Mouse (Mus musculus) CH12.LX (cell line): Measurements from ENCODE around the gene Lypd6b. TPM values are rescaled to one million over a fixed set of nuclear protein-coding genes. Genes with fewer than 3 reads are reported as not detected.

Source experiments
- DNase-seq: peaks from one replicate; pipeline ENCODE4 v3.0.0-alpha.2; 2013; ENCODE audit errors: extremely low read depth
- H3K27ac ChIP-seq: 2 replicates; pipeline ENCODE4 v1.5.1; 2012; ENCODE audit warnings: low read depth, mild to moderate bottlenecking, control low read depth, moderate library complexity; ENCODE audit not compliant: insufficient read depth
- H3K27me3 ChIP-seq: replicated peaks from 2 replicates; pipeline ENCODE3; 2012; ENCODE audit warnings: inconsistent platforms
- H3K36me3 ChIP-seq, 2 experiments: replicated peaks in 1 of 2; 2 replicates each; pipeline versions ENCODE3 to v1.6.1; 2012; ENCODE audit warnings: inconsistent platforms in 1 of 2, low read length in 1 of 2, mild to moderate bottlenecking in 1 of 2, mixed read lengths in 1 of 2, moderate library complexity in 1 of 2; ENCODE audit not compliant: control insufficient read depth in 1 of 2, insufficient read depth in 1 of 2
- H3K4me1 ChIP-seq, 2 experiments: 2 replicates each; pipeline ENCODE4 v1.6.1; 2012; ENCODE audit warnings: inconsistent platforms in 1 of 2, moderate library complexity in 1 of 2; ENCODE audit not compliant: insufficient read depth in 2 of 2, control insufficient read depth in 1 of 2
- H3K4me2 ChIP-seq: 2 replicates; pipeline ENCODE4 v1.6.1; 2012; ENCODE audit warnings: low read depth, mild to moderate bottlenecking, control low read depth; ENCODE audit not compliant: poor library complexity, insufficient read depth, severe bottlenecking
- H3K4me3 ChIP-seq, 3 experiments: fragments of 150-350 bp in 1 of 3; sonication (generic) in 1 of 3; replicated peaks in 1 of 3; 2 replicates each; pipeline versions ENCODE3 to v1.5.1; 2011 to 2012; ENCODE audit warnings: low read depth in 2 of 3, low read length in 2 of 3, mild to moderate bottlenecking in 2 of 3, moderate library complexity in 2 of 3, control low read depth in 1 of 3, improper control_type of control experiment in 1 of 3, inconsistent platforms in 1 of 3, mixed read lengths in 1 of 3; ENCODE audit not compliant: poor library complexity in 1 of 3
- H3K79me2 ChIP-seq: replicated peaks from 2 replicates; pipeline ENCODE4 v1.6.1; 2012; ENCODE audit warnings: mild to moderate bottlenecking, moderate library complexity; ENCODE audit not compliant: control insufficient read depth, poor library complexity, insufficient read depth, severe bottlenecking; ENCODE audit errors: extremely low read depth
- H3K9ac ChIP-seq: 2 replicates; pipeline ENCODE4 v1.6.1; 2012; ENCODE audit warnings: low read depth, mild to moderate bottlenecking, control low read depth, moderate library complexity; ENCODE audit not compliant: insufficient read depth
- H3K9me3 ChIP-seq: replicated peaks from 2 replicates; pipeline ENCODE3; 2012; ENCODE audit warnings: low read length, inconsistent platforms, mixed read lengths
- CHD1 ChIP-seq: IDR thresholded peaks from 2 replicates; pipeline ENCODE4 v1.6.1; 2012; ENCODE audit warnings: low read depth, low read length, improper control_type of control experiment, inconsistent platforms
- CHD2 ChIP-seq: IDR thresholded peaks from 2 replicates; pipeline ENCODE4 v1.6.1; 2011; ENCODE audit warnings: low read length, improper control_type of control experiment
- CTCF ChIP-seq, 2 experiments: IDR thresholded peaks in 1 of 2; conservative IDR thresholded peaks in 1 of 2; 2 replicates each; pipeline ENCODE4 v1.5.1; 2011 to 2012; ENCODE audit warnings: low read depth in 2 of 2, low read length in 2 of 2, improper control_type of control experiment in 1 of 2, inconsistent platforms in 1 of 2, mild to moderate bottlenecking in 1 of 2, moderate library complexity in 1 of 2
- E2F4 ChIP-seq: IDR thresholded peaks from 2 replicates; pipeline ENCODE4 v1.6.1; 2011; ENCODE audit warnings: low read depth, low read length, improper control_type of control experiment; ENCODE audit not compliant: insufficient replicate concordance
- EP300 ChIP-seq: IDR thresholded peaks from 2 replicates; pipeline ENCODE4 v1.6.1; 2011; ENCODE audit warnings: low read length, improper control_type of control experiment
- ETS1 ChIP-seq: conservative IDR thresholded peaks from 2 replicates; pipeline ENCODE4 v1.6.1; 2012; ENCODE audit warnings: low read depth, mild to moderate bottlenecking, inconsistent platforms, low read length, improper control_type of control experiment, moderate library complexity
- HCFC1 ChIP-seq: IDR thresholded peaks from 2 replicates; pipeline ENCODE4 v1.6.1; 2012; ENCODE audit warnings: low read depth, mild to moderate bottlenecking, inconsistent platforms, low read length, improper control_type of control experiment
- IRF4 ChIP-seq: IDR thresholded peaks from 2 replicates; pipeline ENCODE4 v1.6.1; 2014; ENCODE audit warnings: low read depth, mild to moderate bottlenecking, inconsistent platforms, low read length, improper control_type of control experiment
- JUN ChIP-seq: IDR thresholded peaks from 2 replicates; pipeline ENCODE4 v1.6.1; 2011; ENCODE audit warnings: low read depth, mild to moderate bottlenecking, low read length, improper control_type of control experiment, moderate library complexity; ENCODE audit not compliant: insufficient read depth
- JUND ChIP-seq: conservative IDR thresholded peaks from 2 replicates; pipeline ENCODE4 v1.6.1; 2011; ENCODE audit warnings: low read depth, low read length, improper control_type of control experiment
- MAFK ChIP-seq: IDR thresholded peaks from 2 replicates; pipeline ENCODE4 v1.6.1; 2011; ENCODE audit warnings: low read length, improper control_type of control experiment; ENCODE audit not compliant: insufficient replicate concordance
- MAX ChIP-seq: IDR thresholded peaks from 2 replicates; pipeline ENCODE4 v1.6.1; 2011; ENCODE audit warnings: low read length, improper control_type of control experiment
- MAZ ChIP-seq: IDR thresholded peaks from 2 replicates; pipeline ENCODE4 v1.6.1; 2012; ENCODE audit warnings: low read depth, mild to moderate bottlenecking, inconsistent platforms, low read length, improper control_type of control experiment, moderate library complexity
- MXI1 ChIP-seq: IDR thresholded peaks from 2 replicates; pipeline ENCODE4 v1.6.1; 2011; ENCODE audit warnings: mild to moderate bottlenecking, low read depth, low read length, improper control_type of control experiment
- MYC ChIP-seq: IDR thresholded peaks from 2 replicates; pipeline ENCODE4 v1.6.1; 2011; ENCODE audit warnings: low read depth, mild to moderate bottlenecking, improper control_type of control experiment, low read length
- NELFE ChIP-seq: IDR thresholded peaks from 2 replicates; pipeline ENCODE4 v1.6.1; 2011; ENCODE audit warnings: low read depth, low read length, improper control_type of control experiment
- NRF1 ChIP-seq: IDR thresholded peaks from 2 replicates; pipeline ENCODE4 v1.6.1; 2014; ENCODE audit warnings: low read depth, mild to moderate bottlenecking, inconsistent platforms, low read length, improper control_type of control experiment, moderate library complexity
- PAX5 ChIP-seq: IDR thresholded peaks from 2 replicates; pipeline ENCODE4 v1.6.1; 2012; ENCODE audit warnings: low read length, inconsistent platforms, mixed read lengths
- POLR2A ChIP-seq: IDR thresholded peaks from 2 replicates; pipeline ENCODE4 v1.6.1; 2011; ENCODE audit warnings: low read depth, mild to moderate bottlenecking, improper control_type of control experiment, low read length
- POLR2AphosphoS2 ChIP-seq: IDR thresholded peaks from 2 replicates; pipeline ENCODE4 v1.6.1; 2011; ENCODE audit warnings: low read depth, low read length, improper control_type of control experiment
- RAD21 ChIP-seq: IDR thresholded peaks from 2 replicates; pipeline ENCODE4 v1.6.1; 2011; ENCODE audit warnings: low read depth, mild to moderate bottlenecking, low read length, improper control_type of control experiment, moderate library complexity
- SMC3 ChIP-seq: IDR thresholded peaks from 2 replicates; pipeline ENCODE4 v1.6.1; 2011; ENCODE audit warnings: low read depth, low read length, improper control_type of control experiment
- TBP ChIP-seq: conservative IDR thresholded peaks from 2 replicates; pipeline ENCODE4 v1.6.1; 2011; ENCODE audit warnings: low read depth, low read length, improper control_type of control experiment
- TCF12 ChIP-seq: IDR thresholded peaks from 2 replicates; pipeline ENCODE4 v1.6.1; 2014; ENCODE audit warnings: low read depth, mild to moderate bottlenecking, inconsistent platforms, low read length, improper control_type of control experiment
- UBTF ChIP-seq: IDR thresholded peaks from 2 replicates; pipeline ENCODE4 v1.6.1; 2012; ENCODE audit warnings: low read depth, mild to moderate bottlenecking, inconsistent platforms, low read length, improper control_type of control experiment, moderate library complexity
- USF2 ChIP-seq: conservative IDR thresholded peaks from 2 replicates; pipeline ENCODE4 v1.6.1; 2011; ENCODE audit warnings: low read depth, low read length, improper control_type of control experiment
- ZC3H11A ChIP-seq: IDR thresholded peaks from 2 replicates; pipeline ENCODE4 v1.6.1; 2012; ENCODE audit warnings: low read depth, mild to moderate bottlenecking, inconsistent platforms, low read length, improper control_type of control experiment
- ZNF384 ChIP-seq: IDR thresholded peaks from 2 replicates; pipeline ENCODE4 v1.6.1; 2012; ENCODE audit warnings: low read depth, low read length, improper control_type of control experiment, inconsistent platforms
- dilution Hi-C: fragments of 300-500 bp; cut with MboI; formaldehyde crosslinking; loops from 2 replicates; pipeline ENCODE4 v1.14.3; 2020; ENCODE audit warnings: low sequenced_read_pairs; ENCODE audit not compliant: extremely low pct_unique_long_range_greater_than_20kb, extremely low pct_ligation_motif_present
- in situ Hi-C: fragments of 300-500 bp; cut with MboI; formaldehyde crosslinking; loops from 3 replicates; pipeline ENCODE4 v1.14.3; 2019; ENCODE audit warnings: low sequenced_read_pairs, low pct_ligation_motif_present, low pct_unique_long_range_greater_than_20kb, mixed read lengths
- polyA plus RNA-seq: library from polyadenylated mRNA; unstranded; fragments of >175 nt; gene quantifications from 2 replicates; pipeline ENCODE4 v1.2.1, GENCODE M21; 2012; ENCODE audit warnings: low read depth; ENCODE audit not compliant: insufficient read length
- total RNA-seq, 2 experiments: library from RNA; depleted of rRNA; stranded (reverse); fragments of 300-350 nt in 1 of 2; fragments of >200 nt in 1 of 2; gene quantifications; 2 replicates each; pipeline ENCODE4 v1.2.3; 2012 to 2014

Lypd6b gene
- total and polyA plus RNA-seq, 3 experiments, result 0.15 to 1.4 TPM; not detected in 1

DNA sequence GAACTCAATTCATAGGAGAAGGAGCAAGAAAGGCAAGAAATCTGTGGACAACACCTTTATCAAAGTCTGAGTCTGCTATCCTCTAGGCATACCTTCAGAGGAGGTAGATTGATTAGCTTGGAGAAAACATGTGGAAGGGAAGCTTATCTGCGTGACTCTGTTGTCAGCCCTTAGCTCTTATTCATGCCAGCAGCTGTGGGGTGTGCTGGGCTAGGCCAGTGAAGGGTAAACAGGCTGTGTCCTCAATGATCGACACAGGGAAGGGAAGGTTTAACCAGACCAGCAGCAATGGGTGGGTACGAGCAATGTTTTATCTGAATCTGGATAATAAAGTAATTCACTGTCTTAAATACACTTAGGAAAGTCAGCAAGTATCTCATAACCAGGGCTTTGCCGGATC lies 208.4 kb downstream of the Lypd6b start:
- in situ Hi-C loops, result no loop called here
- no peaks in the 10 kb centered on the region for H3K27me3 ChIP-seq
- dilution Hi-C loops, result no loop called here

GRCm38 (mm10) chr2:49997216-49997615 lies 209.7 kb downstream of the Lypd6b start:
- no peaks in the 10 kb centered on the region for H3K9me3 ChIP-seq
- H3K4me2 ChIP-seq, result no peak overlapping the region
- dilution Hi-C loops (no loop called here), in situ Hi-C loops (no loop called here)
- DNase-seq, result no peak
- no peak overlapping the region for H3K4me3 ChIP-seq
- H3K79me2 ChIP-seq, result no peaks in the 10 kb centered on the region
- no peaks in the 10 kb centered on the region for H3K36me3 ChIP-seq
- no peaks in the 10 kb centered on the region for H3K27me3 ChIP-seq
- TF ChIP-seq NRF1, result no peak
- TF ChIP-seq UBTF, result no peak
- no peak for TF ChIP-seq JUN
- no peak for TF ChIP-seq MYC
- no peak for TF ChIP-seq ZC3H11A
- no peak for TF ChIP-seq TBP
- no peak for TF ChIP-seq CTCF (conservative IDR thresholded peaks at IDR 0.05 in 1 of 2, IDR thresholded peaks at IDR 0.05 in 1 of 2; ENCODE audit: low read depth in 2 of 2, low read length in 2 of 2)
- TF ChIP-seq MAFK, result no peak
- TF ChIP-seq MXI1, result no peak
- TF ChIP-seq PAX5, result no peak
- no peak for TF ChIP-seq CHD1
- TF ChIP-seq POLR2A, result no peak
- no peak for TF ChIP-seq SMC3
- no peak for TF ChIP-seq MAX
- TF ChIP-seq E2F4, result no peak
- TF ChIP-seq EP300, result no peak
- no peak for TF ChIP-seq MAZ
- TF ChIP-seq USF2, result no peak
- no peak for TF ChIP-seq HCFC1
- H3K9ac ChIP-seq, result no peak overlapping the region
- H3K4me1 ChIP-seq, result peaks cover 0 to 12% of the 10 kb centered on the region in 2 experiments; a peak in 2 of 4 replicates
- no peak overlapping the region for H3K27ac ChIP-seq

More for the DNA sequence above, 208.4 kb downstream of the Lypd6b start:
- TF ChIP-seq UBTF, result no peak
- no peak for TF ChIP-seq PAX5
- no peak for TF ChIP-seq E2F4
- no peak for TF ChIP-seq USF2
- TF ChIP-seq IRF4, result no peak
- no peak for TF ChIP-seq NELFE
- no peak for TF ChIP-seq CHD2
- TF ChIP-seq RAD21, result no peak
- no peak for TF ChIP-seq JUND
- TF ChIP-seq ZNF384, result no peak
- TF ChIP-seq TCF12, result no peak
- TF ChIP-seq HCFC1, result no peak
- TF ChIP-seq MXI1, result no peak
- TF ChIP-seq NRF1, result no peak
- no peak for TF ChIP-seq ETS1
- no peak for TF ChIP-seq SMC3
- TF ChIP-seq MAX, result no peak
- no peak for TF ChIP-seq MAZ
- TF ChIP-seq POLR2AphosphoS2, result no peak
- TF ChIP-seq MAFK, result no peak
- Histone ChIP-seq H3K9me3 (no peaks in the 10 kb centered on the region), H3K79me2 (no peaks in the 10 kb centered on the region), H3K4me2 (no peak overlapping the region), H3K36me3 (no peaks in the 10 kb centered on the region), H3K4me3 (no peak overlapping the region), H3K4me1 (peaks cover 0 to 12% of the 10 kb centered on the region in 2 experiments; a peak in 2 of 4 replicates), H3K9ac (no peak overlapping the region), H3K27ac (no peak overlapping the region)
- no peak for DNase-seq
